Mouse (Mus musculus): ENCODE results near the gene Nek8. TPM values are rescaled to one million over a fixed set of nuclear protein-coding genes. Genes with fewer than 3 reads are reported as not detected.

The Nek8 gene
- polyA plus RNA-seq, 1 experiment from 2014 or later, result 13.5 TPM

DNA sequence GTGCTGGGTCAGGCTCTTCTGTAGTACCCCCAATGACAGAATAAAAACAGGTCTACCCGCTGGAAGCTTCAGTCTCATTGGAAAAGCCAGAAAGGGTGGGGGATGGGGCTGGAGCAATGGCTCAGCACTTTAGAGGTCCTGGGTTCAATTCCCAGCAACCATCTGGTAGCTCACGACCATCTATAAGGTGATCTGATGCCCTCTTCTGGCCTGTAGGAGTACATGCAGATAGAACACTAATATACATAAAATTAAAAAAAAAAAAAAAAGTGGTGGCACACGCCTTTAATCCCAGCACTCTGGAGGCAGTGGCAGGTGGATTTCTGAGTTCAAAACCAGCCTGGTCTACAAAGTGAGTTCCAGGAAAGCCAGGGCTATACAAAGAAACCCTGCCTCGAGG lies 5.1 kb downstream of the Nek8 start:
- Histone ChIP-seq H3K4me3 (no peak overlapping the region), H3K27me3 (replicated peaks; ENCODE audit: low read depth, poor library complexity, severe bottlenecking) (peaks cover 14% of the 10 kb centered on the region), H3K9me3 (no peaks in the 10 kb centered on the region), H3K27ac (replicated peaks) (no peak overlapping the region), H3K4me1 (peaks cover 35% of the 10 kb centered on the region), H3K36me3 (replicated peaks) (peaks cover 27% of the 10 kb centered on the region)
- WGBS, result 63% methylated on average over 4 of the region's 4 CpGs
- no peak for DNase-seq (ENCODE audit: low spot score)

DNA sequence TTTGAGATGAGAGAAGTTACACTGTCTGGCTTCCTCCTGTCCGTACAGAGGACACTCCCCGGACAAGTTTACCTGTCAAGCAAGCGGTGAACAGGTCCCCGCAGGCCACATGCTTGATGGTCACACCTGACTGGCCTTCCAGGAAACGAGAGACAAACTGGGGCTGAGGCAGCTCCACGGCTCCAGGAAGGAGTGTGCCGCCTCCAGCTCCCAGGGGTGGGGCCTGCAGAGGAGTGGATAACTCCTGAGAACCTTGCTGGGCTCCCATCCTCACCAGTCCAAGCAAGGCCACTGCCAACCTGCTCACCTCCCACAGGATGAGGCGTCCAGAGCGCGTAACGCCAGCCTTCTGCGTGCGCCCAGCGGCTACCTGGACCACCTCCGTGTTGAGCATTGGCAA lies 6.2 kb downstream of the Nek8 start:
- Histone ChIP-seq H3K27ac (replicated peaks) (no peak overlapping the region), H3K4me1 (peaks cover 39% of the 10 kb centered on the region), H3K36me3 (replicated peaks) (peaks cover 27% of the 10 kb centered on the region), H3K9me3 (no peaks in the 10 kb centered on the region), H3K27me3 (replicated peaks; ENCODE audit: low read depth, poor library complexity, severe bottlenecking) (peaks cover 14% of the 10 kb centered on the region), H3K4me3 (no peak overlapping the region)
- WGBS, result 85% methylated on average over 15 of the region's 15 CpGs
- DNase-seq (ENCODE audit: low spot score), result no peak

DNA sequence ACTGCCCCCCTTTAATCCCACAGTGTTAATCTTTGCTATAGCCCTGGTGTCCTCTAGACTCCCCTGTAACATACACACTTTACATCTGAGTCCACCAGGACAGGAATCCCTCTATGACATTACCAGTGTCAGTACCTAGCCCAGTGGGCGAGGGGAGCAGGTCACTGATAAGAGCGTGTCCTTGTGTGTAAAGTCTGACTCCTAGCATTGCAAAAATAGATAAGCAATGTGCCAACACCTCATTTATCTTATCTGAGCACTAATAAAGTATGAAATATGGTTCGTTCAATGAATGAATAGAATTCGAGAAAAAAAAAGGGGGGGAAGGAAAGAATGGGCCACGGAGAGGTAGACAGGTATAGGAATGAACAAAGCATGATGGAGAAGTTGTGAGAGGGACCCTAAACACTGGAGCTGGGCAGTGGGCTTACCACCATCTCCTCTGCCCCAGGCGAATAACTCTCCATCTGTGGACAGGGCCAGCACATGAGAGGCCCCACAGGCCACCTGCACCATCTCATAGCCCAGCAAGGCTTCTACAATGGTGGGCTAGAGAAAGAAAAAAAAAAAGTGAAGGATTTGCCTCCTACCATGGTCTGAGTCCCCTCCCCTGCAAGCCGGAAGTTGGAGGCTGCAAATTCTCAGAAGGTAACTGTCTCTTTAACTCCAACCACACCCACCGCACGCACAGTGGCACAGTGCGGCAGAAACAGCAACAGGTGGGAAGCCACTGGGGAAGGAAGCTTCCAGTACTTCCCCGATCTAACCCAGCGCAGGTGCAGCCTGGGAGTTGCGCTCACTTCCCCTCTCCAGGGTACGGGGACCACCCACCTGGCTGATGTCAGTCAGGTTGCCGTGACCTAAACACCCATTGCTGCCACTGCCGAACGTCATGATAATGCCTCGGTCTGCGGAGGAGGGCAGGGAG lies 7.7 kb downstream of the Nek8 start:
- H3K36me3 ChIP-seq (replicated peaks), result peaks cover 28% of the 10 kb centered on the region
- peaks cover 14% of the 10 kb centered on the region for H3K27me3 ChIP-seq (replicated peaks; ENCODE audit: low read depth, poor library complexity, severe bottlenecking)
- H3K4me3 ChIP-seq, result peak overlapping the region; percentile 25; the same call in 1 of the 2 replicates
- H3K9me3 ChIP-seq, result no peaks in the 10 kb centered on the region
- DNase-seq (ENCODE audit: low spot score), result no peak
- H3K4me1 ChIP-seq, result peaks cover 36% of the 10 kb centered on the region
- H3K27ac ChIP-seq (replicated peaks), result 0 out of 2 replicates have a peak overlapping the region, but pooled peaks have one; percentile 6
- 55% methylated on average over 19 of the region's 19 CpGs for WGBS

DNA sequence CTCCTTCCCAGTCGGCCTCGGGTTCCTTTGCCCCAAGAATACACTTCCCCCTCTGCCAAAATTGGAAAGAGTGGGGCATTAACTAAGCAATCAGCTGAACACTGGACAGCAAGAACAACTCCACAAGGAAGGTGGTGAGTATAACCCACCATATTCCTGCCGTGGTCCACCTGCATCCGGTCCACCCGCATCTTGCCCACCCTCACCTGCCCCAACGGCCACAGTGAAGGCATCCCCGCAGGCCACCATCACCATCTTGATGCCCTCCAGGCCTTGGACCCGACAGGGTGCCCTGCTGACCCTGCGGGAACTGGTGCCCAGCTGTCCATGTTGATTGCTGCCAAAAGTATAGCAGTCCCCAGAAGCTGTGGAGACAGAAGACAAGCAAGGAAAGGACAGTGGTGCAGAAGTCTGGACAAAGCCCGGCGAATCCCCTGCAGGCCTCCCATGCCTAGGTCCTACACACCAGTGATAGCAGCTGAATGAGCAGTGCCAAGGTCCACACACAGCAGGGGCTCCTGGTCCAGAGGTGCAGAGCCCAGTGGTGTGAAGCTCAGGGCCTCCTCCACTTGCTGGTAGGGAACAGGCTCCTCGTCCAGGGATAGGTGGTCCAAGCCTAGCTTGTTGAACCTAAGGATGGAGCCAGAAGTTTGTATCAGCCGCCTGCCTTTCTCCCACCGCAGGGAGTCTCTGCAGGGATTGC lies 9.1 kb downstream of the Nek8 start:
- Histone ChIP-seq H3K4me1 (peaks cover 50% of the 10 kb centered on the region), H3K36me3 (replicated peaks) (peaks cover 39% of the 10 kb centered on the region), H3K9me3 (no peaks in the 10 kb centered on the region), H3K27ac (replicated peaks) (no peak overlapping the region; the same call in 1 of the 2 replicates), H3K4me3 (peak overlapping the region; percentile 25; the same call in 1 of the 2 replicates), H3K27me3 (replicated peaks; ENCODE audit: low read depth, poor library complexity, severe bottlenecking) (peaks cover 14% of the 10 kb centered on the region)
- 86% methylated on average over 14 of the region's 14 CpGs for WGBS
- no peak for DNase-seq (ENCODE audit: low spot score)

DNA sequence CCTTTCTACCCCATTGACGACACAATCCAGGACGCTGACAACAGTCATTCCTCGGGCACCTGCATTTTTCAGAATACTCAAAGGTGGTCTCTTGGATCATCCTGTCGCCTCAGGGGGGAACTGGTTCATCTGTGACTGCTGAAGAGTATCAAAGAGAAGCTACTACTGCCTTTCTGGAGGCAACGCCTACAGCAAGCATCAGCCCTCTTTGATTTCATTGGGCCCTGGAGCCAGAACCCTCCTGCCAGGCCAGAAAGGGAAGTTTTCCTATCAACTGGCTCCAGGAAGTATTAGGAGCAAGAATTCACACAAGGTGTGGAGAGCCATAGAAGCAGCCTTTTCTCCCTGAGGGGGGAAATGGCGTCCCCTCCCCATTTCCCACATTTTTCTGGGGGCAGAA lies 9.8 kb downstream of the Nek8 start:
- Histone ChIP-seq H3K27ac (replicated peaks) (peak overlapping the region; percentile 98; the same call in 1 of the 2 replicates), H3K9me3 (no peaks in the 10 kb centered on the region), H3K27me3 (replicated peaks; ENCODE audit: low read depth, poor library complexity, severe bottlenecking) (peaks cover 14% of the 10 kb centered on the region), H3K4me1 (peaks cover 55% of the 10 kb centered on the region), H3K4me3 (peak overlapping the region; percentile 84; the same call in 1 of the 2 replicates), H3K36me3 (replicated peaks) (peaks cover 41% of the 10 kb centered on the region)
- no peak for DNase-seq (ENCODE audit: low spot score)
- 58% methylated on average over 6 of the region's 6 CpGs for WGBS

DNA sequence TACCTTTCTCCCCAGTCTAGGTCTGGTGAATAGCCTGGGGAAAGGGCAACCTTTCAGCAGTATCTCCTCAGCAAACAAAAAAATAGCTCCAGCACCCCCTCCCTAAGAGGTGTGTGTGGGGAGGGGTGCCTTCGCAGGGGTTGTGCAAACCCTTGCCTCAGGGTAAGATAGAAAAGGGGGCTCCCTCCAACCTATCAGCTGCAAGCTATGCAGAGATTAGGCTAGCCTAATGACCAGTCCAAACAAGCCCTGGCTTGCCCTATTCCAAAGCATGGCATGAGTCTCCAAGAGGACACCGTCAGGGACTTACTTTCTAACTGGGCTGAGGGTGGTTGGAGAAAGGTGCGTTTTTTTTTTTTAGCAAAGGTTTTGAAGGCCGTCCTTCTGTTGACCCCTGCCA lies 10.3 kb downstream of the Nek8 start:
- peak; percentile 28 for DNase-seq (ENCODE audit: low spot score)
- Histone ChIP-seq H3K4me1 (peaks cover 57% of the 10 kb centered on the region), H3K27me3 (replicated peaks; ENCODE audit: low read depth, poor library complexity, severe bottlenecking) (peaks cover 14% of the 10 kb centered on the region), H3K9me3 (no peaks in the 10 kb centered on the region), H3K4me3 (peak overlapping the region; percentile 84), H3K27ac (replicated peaks) (peak overlapping the region; percentile 98), H3K36me3 (replicated peaks) (peaks cover 45% of the 10 kb centered on the region)
- WGBS, result 28% methylated on average over 4 of the region's 4 CpGs

DNA sequence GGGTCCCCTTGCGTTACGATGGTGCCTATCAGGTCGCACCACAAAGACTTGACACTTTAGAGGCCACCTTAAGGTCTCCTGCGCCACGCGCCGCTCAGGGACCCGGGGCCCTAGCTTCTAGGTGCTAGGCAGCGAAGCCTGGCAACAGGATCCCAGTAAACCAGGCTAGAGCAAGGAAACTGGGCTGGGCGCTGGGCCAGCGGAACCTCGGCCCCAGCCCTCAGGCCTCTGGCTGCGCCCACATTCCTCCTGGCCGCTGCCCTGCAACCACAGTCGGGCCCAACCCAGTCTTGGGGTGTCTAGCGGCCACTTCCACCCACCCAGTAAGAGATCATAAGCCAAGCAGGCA lies 10.7 kb downstream of the Nek8 start:
- peak overlapping the region; percentile 84 for H3K4me3 ChIP-seq
- H3K27ac ChIP-seq (replicated peaks), result peak overlapping the region; percentile 98
- H3K36me3 ChIP-seq (replicated peaks), result peaks cover 45% of the 10 kb centered on the region
- no peak for DNase-seq (ENCODE audit: low spot score)
- H3K9me3 ChIP-seq, result no peaks in the 10 kb centered on the region
- H3K27me3 ChIP-seq (replicated peaks; ENCODE audit: low read depth, poor library complexity, severe bottlenecking), result peaks cover 14% of the 10 kb centered on the region
- WGBS, result 3% methylated on average over 16 of the region's 16 CpGs
- peaks cover 60% of the 10 kb centered on the region for H3K4me1 ChIP-seq

DNA sequence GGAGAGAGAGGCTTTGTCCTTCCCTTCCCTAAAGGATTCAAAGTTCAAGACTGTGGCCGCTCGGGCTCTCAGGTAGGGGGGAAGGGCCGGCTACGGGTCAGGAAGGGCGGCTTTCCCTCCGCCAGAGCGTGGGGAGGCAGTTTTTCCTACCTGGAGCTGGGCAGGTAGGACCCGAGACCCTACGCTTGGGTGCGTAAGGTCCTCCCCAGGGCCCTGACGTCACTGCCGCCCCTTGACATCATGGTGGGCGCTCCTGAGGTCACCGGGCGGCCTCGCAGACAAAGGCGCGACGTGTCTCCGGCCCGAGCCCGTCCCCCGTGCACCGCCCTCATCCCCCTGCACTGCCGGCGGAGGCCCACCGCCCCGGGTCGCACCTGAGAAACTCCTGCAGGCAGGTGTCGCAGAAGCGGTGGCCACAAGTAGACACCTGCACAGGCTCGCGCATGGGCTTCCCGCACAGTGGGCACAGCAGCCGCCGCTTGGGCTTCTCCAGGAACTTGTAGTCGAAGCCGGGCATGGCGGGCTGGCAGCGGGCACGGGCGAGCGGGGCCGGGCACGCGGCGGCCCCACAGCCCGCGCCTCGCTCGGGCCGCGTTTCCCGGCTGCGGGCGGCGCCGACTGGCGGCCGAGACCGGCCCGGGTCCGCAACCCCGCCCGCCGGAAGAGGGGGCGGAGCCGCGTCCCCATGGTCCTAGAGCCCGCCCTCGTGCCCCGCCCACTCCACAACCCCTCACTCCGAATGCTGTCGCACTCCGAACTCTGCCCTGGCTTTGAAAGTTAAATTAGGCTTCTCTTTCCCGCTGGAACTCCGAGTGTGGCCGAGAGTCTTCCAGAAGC lies 11.3 kb downstream of the Nek8 start, which contains the start of gene Traf4:
Traf4 (minus strand) TSS at position 666 of the 837 bp plus-strand sequence.
- peaks cover 14% of the 10 kb centered on the region for H3K27me3 ChIP-seq (replicated peaks; ENCODE audit: low read depth, poor library complexity, severe bottlenecking)
- peak; percentile 93 for DNase-seq (ENCODE audit: low spot score)
- H3K4me1 ChIP-seq, result peaks cover 64% of the 10 kb centered on the region
- peak within 1 kb of the TSS; percentile 98 for H3K27ac ChIP-seq (replicated peaks)
- H3K4me3 ChIP-seq, result peak within 1 kb of the TSS; percentile 84
- peaks cover 45% of the 10 kb centered on the region for H3K36me3 ChIP-seq (replicated peaks)
- WGBS, result under 1% methylated on average over 78 of the region's 78 CpGs
- no peaks in the 10 kb centered on the region for H3K9me3 ChIP-seq

DNA sequence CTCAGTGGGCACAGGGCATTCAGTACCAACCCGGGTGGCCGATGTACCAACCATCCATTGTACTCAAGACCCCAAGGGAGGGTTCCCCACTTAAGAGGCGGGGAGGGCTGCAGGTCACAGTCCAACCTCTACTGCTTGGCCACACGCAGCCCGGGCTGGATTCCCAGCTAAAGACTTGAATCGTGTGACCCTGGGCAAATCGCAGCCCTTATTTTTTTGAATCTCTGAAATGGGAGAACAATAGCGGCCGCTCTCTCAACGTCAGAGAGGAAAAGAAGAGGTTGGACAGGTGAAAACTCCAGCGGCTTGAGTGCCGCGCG lies 11.9 kb downstream of the Nek8 start:
- H3K36me3 ChIP-seq (replicated peaks), result peaks cover 50% of the 10 kb centered on the region
- H3K4me3 ChIP-seq, result peak overlapping the region; percentile 84
- peak overlapping the region; percentile 98 for H3K27ac ChIP-seq (replicated peaks)
- DNase-seq (ENCODE audit: low spot score), result no peak
- no peaks in the 10 kb centered on the region for H3K9me3 ChIP-seq
- H3K27me3 ChIP-seq (replicated peaks; ENCODE audit: low read depth, poor library complexity, severe bottlenecking), result peaks cover 14% of the 10 kb centered on the region
- H3K4me1 ChIP-seq, result peaks cover 70% of the 10 kb centered on the region
- WGBS, result under 1% methylated on average over 14 of the region's 14 CpGs

DNA sequence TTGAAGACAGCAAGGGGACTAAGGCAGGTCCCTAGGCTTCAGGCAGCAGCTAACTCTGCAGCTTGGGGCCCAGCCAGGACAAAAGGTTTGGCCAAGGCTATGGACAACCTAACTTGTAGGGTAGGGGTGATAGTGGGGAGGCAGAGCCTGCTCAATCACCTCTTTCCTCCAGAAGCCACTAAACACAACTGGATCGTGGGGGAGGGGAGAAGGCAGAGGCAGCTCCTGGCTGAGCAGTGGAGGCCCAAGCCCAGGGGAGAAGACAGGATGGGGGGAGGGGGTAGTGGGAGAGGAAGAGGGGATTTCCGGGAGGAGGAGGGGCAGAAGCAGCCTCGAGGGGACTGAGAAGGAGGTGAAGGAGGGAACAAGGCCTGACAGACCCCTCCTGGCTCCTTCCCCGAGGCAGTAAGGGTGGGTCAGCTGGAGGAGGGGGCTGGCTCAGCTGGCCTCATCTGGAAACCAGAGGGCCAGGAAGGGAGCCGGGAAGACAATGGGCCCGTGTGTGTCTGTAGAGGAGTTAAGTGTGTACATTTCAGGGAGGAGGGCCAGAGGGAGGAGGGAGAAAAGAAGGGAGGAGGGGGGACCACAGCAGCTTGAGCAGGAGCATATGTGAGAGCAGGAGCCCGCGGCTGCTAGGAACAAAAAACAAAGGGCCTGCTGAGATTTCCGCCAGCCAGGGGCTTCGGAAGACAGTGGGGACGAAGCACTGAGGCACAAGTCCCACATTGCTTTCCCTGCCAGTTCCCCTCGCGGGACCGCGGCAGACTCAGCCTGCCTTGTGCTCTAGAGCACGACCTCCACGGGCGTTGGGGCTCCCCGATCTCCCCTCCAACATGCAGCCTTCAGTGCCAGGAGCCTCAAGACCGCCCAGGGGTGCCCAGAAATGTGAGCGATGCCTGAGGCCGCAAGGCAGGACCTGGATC lies 12.5 kb downstream of the Nek8 start:
- H3K4me3 ChIP-seq, result peak overlapping the region; percentile 84
- H3K36me3 ChIP-seq (replicated peaks), result peaks cover 57% of the 10 kb centered on the region
- H3K9me3 ChIP-seq, result no peaks in the 10 kb centered on the region
- peaks cover 14% of the 10 kb centered on the region for H3K27me3 ChIP-seq (replicated peaks; ENCODE audit: low read depth, poor library complexity, severe bottlenecking)
- peak; percentile 93 for DNase-seq (ENCODE audit: low spot score)
- WGBS, result under 1% methylated on average over 22 of the region's 22 CpGs
- H3K4me1 ChIP-seq, result peaks cover 68% of the 10 kb centered on the region
- peak overlapping the region; percentile 98 for H3K27ac ChIP-seq (replicated peaks)

DNA sequence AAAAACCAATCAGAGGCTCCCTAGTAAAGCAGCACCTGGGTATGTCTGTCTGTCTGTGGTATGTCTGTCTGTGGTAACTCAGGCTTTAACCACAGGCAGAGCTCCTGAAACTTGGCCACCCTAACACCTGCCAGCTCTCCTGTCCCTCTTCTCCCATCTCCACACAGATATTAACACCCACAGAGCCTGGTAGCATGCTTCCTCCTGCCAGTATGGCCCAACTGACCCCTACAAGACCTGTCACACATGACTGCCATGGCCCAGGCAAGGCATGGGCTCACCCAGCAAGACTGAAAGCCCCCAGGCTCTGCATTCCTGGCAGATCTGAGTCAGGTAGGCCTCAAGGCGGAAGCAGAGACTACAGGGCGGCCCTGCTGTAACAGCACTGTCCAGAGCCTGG lies 13.4 kb downstream of the Nek8 start:
- Histone ChIP-seq H3K9me3 (no peaks in the 10 kb centered on the region), H3K4me1 (peaks cover 66% of the 10 kb centered on the region), H3K27ac (replicated peaks) (peak overlapping the region; percentile 98), H3K4me3 (peak overlapping the region; percentile 84), H3K27me3 (replicated peaks; ENCODE audit: low read depth, poor library complexity, severe bottlenecking) (peaks cover 14% of the 10 kb centered on the region), H3K36me3 (replicated peaks) (peaks cover 66% of the 10 kb centered on the region)
- WGBS, result 60% methylated on average over 2 of the region's 2 CpGs
- no peak for DNase-seq (ENCODE audit: low spot score)

All from embryonic facial prominence, embryonic 10.5 days (tissue).